Mouse (Mus musculus) c-Kit-positive CD71-positive TER-119-negative erythroid progenitor cells, embryonic 14.5 days (primary cell): ENCODE measurements around the gene Lars2.

Experiments used
- DNase-seq: peaks from one replicate; pipeline ENCODE4 v3.0.0-alpha.2; 2013; ENCODE audit warnings: low read depth

Gene Lars2

GRCm38 (mm10) chr9:123507380-123507779 is 140.7 kb downstream of the Lars2 start:
- no peak for DNase-seq

DNA sequence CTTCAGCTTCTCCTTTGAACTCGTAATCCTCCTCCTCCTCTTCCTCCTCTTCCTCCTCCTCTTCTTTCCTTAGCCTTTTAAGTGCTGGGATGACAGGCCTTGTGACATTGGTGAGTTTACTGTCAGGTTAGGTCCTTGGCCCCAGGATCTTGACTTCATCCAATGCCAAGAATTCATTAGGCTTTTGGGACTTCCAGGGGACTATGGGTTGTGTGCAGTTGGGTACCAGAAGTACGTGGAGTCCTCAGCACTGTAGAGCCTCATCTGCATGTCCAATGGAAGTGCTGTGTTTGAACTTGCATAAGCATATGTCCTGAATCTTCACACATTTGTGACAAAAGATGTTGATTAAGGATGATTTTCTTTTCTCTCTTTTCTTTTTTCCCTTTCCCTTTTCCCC is 142.3 kb downstream of the Lars2 start:
- DNase-seq, result no peak

GRCm38 (mm10) chr9:123509638-123510604 is 143.2 kb downstream of the Lars2 start:
- no peak for DNase-seq

- DNase-seq, result no peak
Measured at GRCm38 (mm10) chr9:123510926-123511325, 144.2 kb downstream of the Lars2 start.
